Comparison of ENCODE assay signal across 12 mouse cellular contexts in the genomic region with DNA sequence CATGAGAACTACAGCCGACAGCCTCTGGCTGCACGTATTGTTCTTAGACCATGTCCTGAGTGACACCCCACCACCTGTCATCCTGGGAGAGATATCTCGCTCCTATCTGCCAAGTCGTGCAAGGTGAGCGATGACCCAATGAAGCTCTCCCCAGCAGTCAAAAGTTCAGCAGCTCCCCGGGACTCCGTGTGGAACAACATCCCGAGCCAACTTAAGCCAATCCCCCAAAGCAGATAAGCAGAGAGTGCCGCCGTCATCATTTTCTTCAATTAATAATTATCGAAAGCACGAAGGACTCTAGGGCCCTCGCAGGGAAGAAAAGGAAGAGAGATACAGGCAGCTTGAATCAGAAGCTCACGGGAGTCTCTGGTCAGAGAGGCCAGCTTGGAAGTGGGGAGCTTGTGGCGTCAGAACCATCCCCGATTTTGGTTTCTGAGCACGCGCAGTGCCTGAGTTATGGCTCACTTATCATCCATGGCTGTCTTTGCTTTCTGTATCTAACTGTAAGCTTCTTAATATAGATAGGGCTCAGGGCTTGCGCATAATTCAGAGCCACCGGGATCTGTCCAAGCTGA. TPM values are rescaled to one million over a fixed set of nuclear protein-coding genes. Genes with fewer than 3 reads are reported as not detected.
DNase-seq lines count a peak whose midpoint lies in the region; ATAC-seq and TF ChIP-seq lines count a peak whose summit lies in the region.
"Had no signal": no experiment of that assay in that cellular context is flagged by ENCODE, and none has a peak within 500 bp of the region (broad histone marks: within the 10 kb centered on the region; RNA-seq: fewer than 3 reads in every experiment).

No protein-coding gene starts in this region.

- peak; percentile 92 for DNase-seq in heart, adult 11 months
- DNase-seq in heart, adult 2 months: no peak
- no peak for DNase-seq in lung, postnatal 0 days (ENCODE audit: low spot score)
- DNase-seq in kidney, postnatal 0 days (ENCODE audit: low spot score): no peak
- DNase-seq in ovary, postnatal 14 days (ENCODE audit: low spot score): no peak
- DNase-seq: cerebellum, postnatal 36 days; lung, postnatal 14 days had no signal

- 69% methylated on average over 20 of the region's 20 CpGs for WGBS in heart, adult 2 months
- 41% methylated on average over 20 of the region's 20 CpGs for WGBS in lung, embryonic 16.5 days
- 45% methylated on average over 20 of the region's 20 CpGs for WGBS in lung, postnatal 0 days
- WGBS in kidney, postnatal 0 days: 58% methylated on average over 20 of the region's 20 CpGs
- 61% methylated on average over 20 of the region's 20 CpGs for WGBS in stomach, embryonic 15.5 days

- H3K36me3 ChIP-seq in heart, adult 2 months (ENCODE audit: control insufficient read depth, insufficient read depth, low read length): peaks cover 3% of the 10 kb centered on the region
- H3K36me3 ChIP-seq in lung, embryonic 16.5 days (ENCODE audit: control insufficient read depth, insufficient read depth, low read length): no peaks in the 10 kb centered on the region
- H3K36me3 ChIP-seq in lung, postnatal 0 days (ENCODE audit: insufficient read depth, low read length): no peaks in the 10 kb centered on the region
- H3K36me3 ChIP-seq in kidney, postnatal 0 days (ENCODE audit: insufficient read depth, low read length): peaks cover 5% of the 10 kb centered on the region; the same call in 1 of the 2 replicates
- no peaks in the 10 kb centered on the region for H3K36me3 ChIP-seq in stomach, embryonic 15.5 days
- H3K36me3 ChIP-seq: hindbrain, embryonic 12.5 days had no signal

- H3K4me1 ChIP-seq in heart, adult 2 months (ENCODE audit: control insufficient read depth, insufficient read depth, low read length): peaks cover 3% of the 10 kb centered on the region
- H3K4me1 ChIP-seq in lung, embryonic 16.5 days (replicated peaks; ENCODE audit: control insufficient read depth, insufficient read depth, low read length): peaks cover 19% of the 10 kb centered on the region
- peaks cover 14% of the 10 kb centered on the region for H3K4me1 ChIP-seq in lung, postnatal 0 days (ENCODE audit: insufficient read depth, low read depth, low read length)
- peaks cover 10% of the 10 kb centered on the region; the same call in 1 of the 2 replicates for H3K4me1 ChIP-seq in kidney, postnatal 0 days (replicated peaks; ENCODE audit: insufficient read depth, low read length)
- 0 out of 2 replicates have a peak, but pooled peaks cover 9% of the 10 kb centered on the region for H3K4me1 ChIP-seq in stomach, embryonic 15.5 days
- H3K4me1 ChIP-seq: heart, embryonic 10.5 days had no signal

- H3K4me3 ChIP-seq in heart, adult 2 months: no peak overlapping the region
- no peak overlapping the region for H3K4me3 ChIP-seq in lung, embryonic 16.5 days (ENCODE audit: low read length)
- H3K4me3 ChIP-seq in lung, postnatal 0 days (ENCODE audit: low read depth, low read length): no peak overlapping the region
- no peak overlapping the region for H3K4me3 ChIP-seq in kidney, postnatal 0 days (replicated peaks; ENCODE audit: low read depth, low read length)
- H3K4me3 ChIP-seq in stomach, embryonic 15.5 days (replicated peaks): no peak overlapping the region
- H3K4me3 ChIP-seq: heart, embryonic 10.5 days; hindbrain, embryonic 12.5 days had no signal

- no peaks in the 10 kb centered on the region for H3K9me3 ChIP-seq in lung, embryonic 16.5 days (ENCODE audit: control insufficient read depth, low read length)
- no peaks in the 10 kb centered on the region for H3K9me3 ChIP-seq in lung, postnatal 0 days (ENCODE audit: low read length)
- no peaks in the 10 kb centered on the region for H3K9me3 ChIP-seq in kidney, postnatal 0 days (replicated peaks; ENCODE audit: low read length)
- H3K9me3 ChIP-seq in stomach, embryonic 15.5 days: no peaks in the 10 kb centered on the region
- H3K9me3 ChIP-seq: heart, embryonic 10.5 days; hindbrain, embryonic 12.5 days had no signal

- H3K4me2 ChIP-seq in lung, embryonic 16.5 days (ENCODE audit: low read depth, low read length): no peak overlapping the region; the same call in 1 of the 2 replicates
- H3K4me2 ChIP-seq in lung, postnatal 0 days (replicated peaks; ENCODE audit: low read depth, low read length): no peak overlapping the region
- H3K4me2 ChIP-seq in kidney, postnatal 0 days (ENCODE audit: low read length): no peak overlapping the region
- no peak overlapping the region for H3K4me2 ChIP-seq in stomach, embryonic 15.5 days
- H3K4me2 ChIP-seq: hindbrain, embryonic 12.5 days had no signal

- ATAC-seq in lung, embryonic 16.5 days (ENCODE audit: low read depth): no peak
- ATAC-seq in lung, postnatal 0 days: no peak
- no peak for ATAC-seq in kidney, postnatal 0 days (replicated peaks; ENCODE audit: low FRiP score, low read depth)
- ATAC-seq in stomach, embryonic 15.5 days (ENCODE audit: insufficient read depth, low FRiP score, low read depth): peak; percentile 50; the same call in 1 of the 2 replicates
- ATAC-seq in granulocyte monocyte progenitor cell, adult 5-6 weeks (replicated peaks; ENCODE audit: poor library complexity, severe bottlenecking): no peak

- no peak for TF ChIP-seq EP300 in heart, adult 2 months (IDR thresholded peaks at IDR 0.05; ENCODE audit: insufficient read depth, low read depth, low read length)
- no peak for TF ChIP-seq EP300 in lung, postnatal 0 days (IDR thresholded peaks at IDR 0.05)

- H3K27ac ChIP-seq in heart, adult 2 months: no peak overlapping the region
- peak overlapping the region; percentile 63 for H3K27ac ChIP-seq in lung, embryonic 16.5 days (ENCODE audit: low read length)
- no peak overlapping the region for H3K27ac ChIP-seq in lung, postnatal 0 days (ENCODE audit: low read length)
- H3K27ac ChIP-seq in kidney, postnatal 0 days: peak overlapping the region; percentile 60; the same call in 1 of the 2 replicates
- no peak overlapping the region for H3K27ac ChIP-seq in stomach, embryonic 15.5 days
- H3K27ac ChIP-seq: heart, embryonic 10.5 days; hindbrain, embryonic 12.5 days had no signal

- H3K79me2 ChIP-seq in heart, adult 2 months (replicated peaks; ENCODE audit: control insufficient read depth, insufficient read depth, low read length): peaks cover under 1% of the 10 kb centered on the region; the same call in 1 of the 2 replicates

- no peaks in the 10 kb centered on the region for H3K27me3 ChIP-seq in heart, adult 2 months (ENCODE audit: control insufficient read depth, insufficient read depth, low read length)
- no peaks in the 10 kb centered on the region for H3K27me3 ChIP-seq in lung, embryonic 16.5 days (ENCODE audit: control insufficient read depth, insufficient read depth, low read depth, low read length)
- H3K27me3 ChIP-seq in lung, postnatal 0 days (replicated peaks; ENCODE audit: insufficient read depth, low read length): no peaks in the 10 kb centered on the region
- H3K27me3 ChIP-seq in kidney, postnatal 0 days (ENCODE audit: insufficient read depth, low read length): no peaks in the 10 kb centered on the region
- no peaks in the 10 kb centered on the region for H3K27me3 ChIP-seq in stomach, embryonic 15.5 days (replicated peaks)
- H3K27me3 ChIP-seq: hindbrain, embryonic 12.5 days had no signal

- no peak overlapping the region for H3K9ac ChIP-seq in heart, adult 2 months (ENCODE audit: low read depth, low read length)
- H3K9ac ChIP-seq in lung, embryonic 16.5 days (ENCODE audit: low read length): peak overlapping the region; percentile 37; the same call in 1 of the 2 replicates
- H3K9ac ChIP-seq in lung, postnatal 0 days (replicated peaks; ENCODE audit: low read depth): no peak overlapping the region
- no peak overlapping the region for H3K9ac ChIP-seq in kidney, postnatal 0 days (ENCODE audit: low read depth, low read length)
- no peak overlapping the region for H3K9ac ChIP-seq in stomach, embryonic 15.5 days
- H3K9ac ChIP-seq: hindbrain, embryonic 12.5 days had no signal

- no peak for TF ChIP-seq POLR2A in heart, adult 2 months (IDR thresholded peaks at IDR 0.05; ENCODE audit: insufficient read depth, low read depth, low read length)

- intact Hi-C loops in heart, adult 2 months (cut with DNase I): no loop called here

- no peak for TF ChIP-seq CTCF in heart, adult 2 months (IDR thresholded peaks at IDR 0.05)
- TF ChIP-seq CTCF in lung, postnatal 0 days (IDR thresholded peaks at IDR 0.05): no peak
- no peak for TF ChIP-seq CTCF in kidney, postnatal 0 days (IDR thresholded peaks at IDR 0.05; ENCODE audit: low read depth)

RNA-seq across cellular contexts. Expression of gene Atxn1, which starts 13.7 kb away (rescaled TPM):
- 10 to 100 TPM; 27.3 to 30.1 TPM for total RNA-seq in heart, adult 2 months (2021)
- 7.5 and 11.7 TPM in 2 replicates for polyA plus RNA-seq in heart, adult 2 months (2012; rRNA removed)
- polyA plus RNA-seq in lung, embryonic 16.5 days (2015; fragmentation: Nextera tagmentation; extraction: Ambion mirVana): 8.3 and 9.8 TPM in 2 replicates
- 11.9 and 14.7 TPM in 2 replicates for polyA plus RNA-seq in lung, postnatal 0 days (2015; fragmentation: Nextera tagmentation; extraction: Ambion mirVana)
- polyA plus RNA-seq in kidney, postnatal 0 days (2015; fragmentation: Nextera tagmentation; extraction: Ambion mirVana): 6.8 and 9.4 TPM in 2 replicates
- 7.1 and 8.5 TPM in 2 replicates for polyA plus RNA-seq in stomach, embryonic 15.5 days (2015; fragmentation: Nextera tagmentation; extraction: Ambion mirVana)
- 26.9 and 35.7 TPM in 2 replicates for total RNA-seq in granulocyte monocyte progenitor cell, adult 5-6 weeks (2014; fragmentation: Nextera tagmentation)
- 6.0 and 11.9 TPM in 2 replicates for total RNA-seq in granulocyte monocyte progenitor cell, adult 5-6 weeks (2017)

Comparison
In these comparisons a context has a peak if more than half of its experiments do, and no peak if none do; other contexts are left out.
1. H3K27ac ChIP-seq: peak in lung, embryonic 16.5 days (single experiment) and kidney, postnatal 0 days (single experiment); none in heart, adult 2 months (single experiment), lung, postnatal 0 days (single experiment) and stomach, embryonic 15.5 days (single experiment).